Mouse (Mus musculus) testis, adult 2 months (tissue): ENCODE data around the gene Smurf1.

ENCODE experiments used
- CTCF ChIP-seq: fragments of 200-500 bp; IDR thresholded peaks from 2 replicates; pipeline ENCODE4 v1.5.1; 2012; ENCODE audit warnings: low read depth, mild to moderate bottlenecking, inconsistent platforms, low read length, moderate library complexity; ENCODE audit not compliant: control insufficient read depth, insufficient read depth, insufficient replicate concordance
- POLR2A ChIP-seq: fragments of 200-500 bp; IDR thresholded peaks from 2 replicates; pipeline ENCODE4 v1.6.1; 2012; ENCODE audit warnings: low read depth, mild to moderate bottlenecking, inconsistent platforms, low read length, moderate library complexity; ENCODE audit not compliant: control insufficient read depth

- no peak for TF ChIP-seq CTCF
- TF ChIP-seq POLR2A = no peak
These were observed 32.2 kb downstream of the Smurf1 start for GRCm38 (mm10) chr5:144933486-144933885.
